Mouse (Mus musculus) heart, embryonic 16.5 days (tissue): Measurements from ENCODE around the gene Gm9044. TPM values are rescaled to one million over a fixed set of nuclear protein-coding genes. Genes with fewer than 3 reads are reported as not detected.
"Not testable (repeated sequence)": the region's sequence is repeated elsewhere in the genome, so short reads cannot be mapped to it uniquely, and the experiment has no call there.

Source experiments
- ATAC-seq: fragments of 200-750 bp; cut with Nextera tagmentation; replicated peaks from 2 replicates; pipeline ENCODE4 v1.8.0; 2017; ENCODE audit warnings: moderate number of reproducible peaks; ENCODE audit not compliant: insufficient read depth, low FRiP score; ENCODE audit errors: extremely low read depth
- H3K27ac ChIP-seq: fragments of 300-500 bp; sonication (generic); 2 replicates; pipeline ENCODE4 v1.5.1; 2014; ENCODE audit warnings: mild to moderate bottlenecking, low read length, control low read depth, moderate library complexity
- H3K27me3 ChIP-seq: fragments of 300-500 bp; sonication (generic); 2 replicates; pipeline ENCODE4 v1.6.1; 2014; ENCODE audit warnings: low read length, mixed read lengths; ENCODE audit not compliant: control insufficient read depth, insufficient read depth
- H3K36me3 ChIP-seq: fragments of 300-500 bp; sonication (generic); 2 replicates; pipeline ENCODE4 v1.6.1; 2014; ENCODE audit not compliant: control insufficient read depth, insufficient read depth
- H3K4me1 ChIP-seq: fragments of 300-500 bp; sonication (generic); 2 replicates; pipeline ENCODE4 v1.6.1; 2014; ENCODE audit warnings: low read length, mixed read lengths; ENCODE audit not compliant: control insufficient read depth, insufficient read depth
- H3K4me2 ChIP-seq: fragments of 300-500 bp; sonication (generic); 2 replicates; pipeline ENCODE4 v1.6.1; 2014; ENCODE audit warnings: low read depth, mild to moderate bottlenecking, control low read depth, low read length
- H3K4me3 ChIP-seq: fragments of 300-500 bp; sonication (generic); 2 replicates; pipeline ENCODE4 v1.5.1; 2014; ENCODE audit warnings: mild to moderate bottlenecking, control low read depth, low read length
- H3K9ac ChIP-seq: fragments of 300-500 bp; sonication (generic); 2 replicates; pipeline ENCODE4 v1.6.1; 2014; ENCODE audit warnings: low read length, control low read depth
- H3K9me3 ChIP-seq: fragments of 300-500 bp; sonication (generic); replicated peaks from 2 replicates; pipeline ENCODE4 v1.6.1; 2016; ENCODE audit warnings: low read length; ENCODE audit not compliant: control insufficient read depth
- WGBS: fragments of 180-500 bp; shearing (Covaris S2); extraction: QIAGEN DNeasy Blood & Tissue Kit; methylation state at CpG from one replicate; pipeline ENCODE4 v1.1.7; 2014; 5-methylcytosine and 5-hydroxymethylcytosine counted together
- polyA plus RNA-seq: library from polyadenylated mRNA; unstranded; fragments of >200 nt; fragmentation: Nextera tagmentation; extraction: Ambion mirVana; gene quantifications from 2 replicates; pipeline ENCODE4 v1.2.1, GENCODE M21; 2015

Gene Gm9044
- not detected in 2 replicates for polyA plus RNA-seq

GRCm38 (mm10) chr10:118332308-118332707, at the start of gene Gm9044:
Gene Gm9044, minus strand, starts transcription at chr10:118332408.
- H3K4me2 ChIP-seq, H3K4me1 ChIP-seq, H3K9me3 ChIP-seq, H3K27ac ChIP-seq, H3K4me3 ChIP-seq, ATAC-seq, H3K36me3 ChIP-seq, H3K27me3 ChIP-seq, H3K9ac ChIP-seq: not testable (repeated sequence)
- no CpG with 5 or more reads among the region's 14 CpGs for WGBS

DNA sequence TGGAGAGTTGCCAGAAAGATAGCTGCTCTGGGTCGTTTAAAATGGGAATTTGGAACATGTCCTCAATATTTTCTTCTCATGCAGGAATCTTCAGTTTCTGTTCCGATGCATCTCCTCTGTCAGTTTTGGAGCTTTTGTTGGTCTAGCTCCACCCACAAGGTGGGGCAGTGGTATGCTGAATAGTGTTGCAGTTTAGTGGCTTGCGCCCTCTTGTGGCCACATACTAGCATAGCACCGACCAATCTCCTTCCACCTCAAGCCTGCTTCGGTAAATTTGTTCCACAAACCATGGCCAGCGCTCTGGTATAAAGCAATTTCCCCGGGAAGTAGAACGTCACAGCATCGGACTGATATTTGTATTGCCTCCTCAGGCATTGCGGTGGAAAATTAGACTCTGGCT, 38.2 kb upstream of the Gm9044 start:
- Histone ChIP-seq H3K9ac (no peak overlapping the region), H3K27me3 (no peaks in the 10 kb centered on the region), H3K4me1 (no peaks in the 10 kb centered on the region), H3K4me2 (peak overlapping the region; percentile 51), H3K4me3 (peak overlapping the region; percentile 19; the same call in 1 of the 2 replicates), H3K27ac (no peak overlapping the region), H3K36me3 (no peaks in the 10 kb centered on the region), H3K9me3 (no peaks in the 10 kb centered on the region)
- peak; percentile 65; the same call in 1 of the 2 replicates for ATAC-seq
- WGBS: 6% methylated on average over 10 of the region's 10 CpGs

- WGBS: 87% methylated on average over 9 of the region's 9 CpGs
- H3K4me1 ChIP-seq: no peaks in the 10 kb centered on the region
- H3K27me3 ChIP-seq: no peaks in the 10 kb centered on the region
- H3K36me3 ChIP-seq: no peaks in the 10 kb centered on the region
- no peak overlapping the region for H3K27ac ChIP-seq
- no peak overlapping the region for H3K4me2 ChIP-seq
- no peak overlapping the region for H3K4me3 ChIP-seq
- no peak overlapping the region for H3K9ac ChIP-seq
- ATAC-seq: no peak
- H3K9me3 ChIP-seq: no peaks in the 10 kb centered on the region
Observed at GRCm38 (mm10) chr10:118369518-118369917, 37.3 kb upstream of the Gm9044 start.

DNA sequence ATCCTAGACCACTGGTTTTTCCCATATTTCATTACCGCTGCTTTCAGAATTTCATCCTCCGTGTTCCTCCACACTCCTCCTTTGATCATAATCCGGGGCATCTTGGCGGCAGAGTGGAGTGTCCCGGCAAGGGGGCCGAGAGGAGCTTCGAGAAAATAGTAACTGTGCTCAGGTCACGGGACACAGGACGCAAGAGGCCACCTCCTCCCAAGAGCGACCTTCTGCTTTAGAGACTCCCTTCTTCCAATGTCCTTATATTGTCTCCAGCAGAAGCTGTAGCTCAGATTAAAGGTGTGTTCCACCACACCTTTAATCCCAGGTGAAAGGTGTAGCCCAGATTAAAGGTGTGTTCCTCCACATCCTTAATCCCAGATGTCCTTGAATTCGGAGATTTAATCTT, 21.8 kb upstream of the Gm9044 start, which contains the start of gene Gm9049:
Gm9049 (minus strand) TSS at position 101 of the 400 bp plus-strand sequence.
- not testable (repeated sequence) for H3K4me3 ChIP-seq

GRCm38 (mm10) chr10:118348579-118348978, 16.4 kb upstream of the Gm9044 start, which contains the start of gene Gm9048:
Gene Gm9048, minus strand, starts transcription at chr10:118348679.
- H3K9me3 ChIP-seq, H3K4me1 ChIP-seq, ATAC-seq, H3K4me2 ChIP-seq, H3K4me3 ChIP-seq, H3K27ac ChIP-seq, H3K9ac ChIP-seq, H3K27me3 ChIP-seq, H3K36me3 ChIP-seq: not testable (repeated sequence)
- WGBS: 100% methylated on average over 1 of the region's 14 CpGs

More for the DNA sequence above, 21.8 kb upstream of the Gm9044 start, which contains the start of gene Gm9049:
- not testable (repeated sequence) for H3K9ac ChIP-seq, H3K4me2 ChIP-seq, H3K4me1 ChIP-seq, H3K27ac ChIP-seq, H3K36me3 ChIP-seq, ATAC-seq, H3K27me3 ChIP-seq, H3K9me3 ChIP-seq
- WGBS: 64% methylated on average over 1 of the region's 11 CpGs

DNA sequence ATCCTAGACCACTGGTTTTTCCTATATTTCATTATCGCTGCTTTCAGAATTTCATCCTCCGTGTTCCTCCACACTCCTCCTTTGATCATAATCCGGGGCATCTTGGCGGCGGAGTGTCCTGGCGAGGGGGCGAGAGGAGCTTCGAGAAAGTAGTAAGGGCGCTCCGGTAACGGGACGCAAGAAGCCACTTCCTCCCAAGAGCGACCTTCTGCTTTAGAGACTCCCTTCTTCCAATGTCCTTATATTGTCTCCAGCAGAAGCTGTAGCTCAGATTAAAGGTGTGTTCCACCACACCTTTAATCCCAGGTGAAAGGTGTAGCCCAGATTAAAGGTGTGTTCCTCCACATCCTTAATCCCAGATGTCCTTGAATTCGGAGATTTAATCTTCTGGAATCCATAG, 10.9 kb upstream of the Gm9044 start, which contains the start of gene Gm9046:
Gm9046 (minus strand) TSS at position 101 of the 400 bp plus-strand sequence.
- not testable (repeated sequence) for H3K4me3 ChIP-seq, H3K36me3 ChIP-seq, H3K27ac ChIP-seq, H3K4me1 ChIP-seq, H3K4me2 ChIP-seq, H3K27me3 ChIP-seq, H3K9me3 ChIP-seq, H3K9ac ChIP-seq, ATAC-seq
- no CpG with 5 or more reads among the region's 14 CpGs for WGBS

DNA sequence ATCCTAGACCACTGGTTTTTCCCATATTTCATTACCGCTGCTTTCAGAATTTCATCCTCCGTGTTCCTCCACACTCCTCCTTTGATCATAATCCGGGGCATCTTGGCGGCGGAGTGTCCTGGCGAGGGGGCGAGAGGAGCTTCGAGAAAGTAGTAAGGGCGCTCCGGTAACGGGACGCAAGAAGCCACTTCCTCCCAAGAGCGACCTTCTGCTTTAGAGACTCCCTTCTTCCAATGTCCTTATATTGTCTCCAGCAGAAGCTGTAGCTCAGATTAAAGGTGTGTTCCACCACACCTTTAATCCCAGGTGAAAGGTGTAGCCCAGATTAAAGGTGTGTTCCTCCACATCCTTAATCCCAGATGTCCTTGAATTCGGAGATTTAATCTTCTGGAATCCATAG, 5.5 kb upstream of the Gm9044 start, which contains the start of gene Gm9045:
Gm9045 (minus strand) TSS at position 101 of the 400 bp plus-strand sequence.
- H3K9me3 ChIP-seq, H3K27me3 ChIP-seq, H3K36me3 ChIP-seq, ATAC-seq, H3K4me2 ChIP-seq, H3K4me1 ChIP-seq, H3K4me3 ChIP-seq, H3K27ac ChIP-seq, H3K9ac ChIP-seq: not testable (repeated sequence)
- WGBS: no CpG with 5 or more reads among the region's 14 CpGs

DNA sequence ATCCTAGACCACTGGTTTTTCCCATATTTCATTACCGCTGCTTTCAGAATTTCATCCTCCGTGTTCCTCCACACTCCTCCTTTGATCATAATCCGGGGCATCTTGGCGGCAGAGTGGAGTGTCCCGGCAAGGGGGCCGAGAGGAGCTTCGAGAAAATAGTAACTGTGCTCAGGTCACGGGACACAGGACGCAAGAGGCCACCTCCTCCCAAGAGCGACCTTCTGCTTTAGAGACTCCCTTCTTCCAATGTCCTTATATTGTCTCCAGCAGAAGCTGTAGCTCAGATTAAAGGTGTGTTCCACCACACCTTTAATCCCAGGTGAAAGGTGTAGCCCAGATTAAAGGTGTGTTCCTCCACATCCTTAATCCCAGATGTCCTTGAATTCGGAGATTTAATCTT, 5.3 kb downstream of the Gm9044 start, which contains the start of gene Gm9040:
Gm9040 (minus strand) TSS at position 101 of the 400 bp plus-strand sequence.
- H3K27ac ChIP-seq, H3K36me3 ChIP-seq, H3K27me3 ChIP-seq, H3K4me1 ChIP-seq, H3K9ac ChIP-seq, H3K9me3 ChIP-seq, ATAC-seq, H3K4me2 ChIP-seq, H3K4me3 ChIP-seq: not testable (repeated sequence)
- no CpG with 5 or more reads among the region's 11 CpGs for whole genome bisulfite sequencing

DNA sequence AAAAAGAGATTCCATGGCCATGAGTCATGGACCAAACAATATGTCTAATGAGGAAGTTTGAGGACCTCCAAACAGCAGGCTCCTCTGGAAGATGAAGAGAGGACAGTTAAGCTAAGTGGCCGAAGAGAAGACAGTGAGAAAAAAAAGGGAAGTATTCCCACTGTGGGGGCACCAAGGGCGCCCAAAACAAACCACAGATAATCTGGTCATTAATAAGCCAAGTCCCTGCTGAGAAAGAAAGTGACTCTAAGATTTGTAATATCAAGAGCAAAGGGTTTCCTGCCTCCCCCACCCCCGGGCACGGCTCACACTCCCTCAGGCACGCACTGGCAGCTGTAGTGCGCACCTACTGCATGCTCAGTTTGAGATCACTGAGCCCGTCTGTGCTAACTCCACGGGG, 13.2 kb downstream of the Gm9044 start:
- H3K4me3 ChIP-seq: no peak overlapping the region
- no peaks in the 10 kb centered on the region for H3K9me3 ChIP-seq
- no peak overlapping the region for H3K4me2 ChIP-seq
- ATAC-seq: no peak
- no peak overlapping the region for H3K9ac ChIP-seq
- H3K27me3 ChIP-seq: no peaks in the 10 kb centered on the region
- WGBS: 75% methylated on average over 8 of the region's 8 CpGs
- no peak overlapping the region for H3K27ac ChIP-seq
- no peaks in the 10 kb centered on the region for H3K4me1 ChIP-seq
- no peaks in the 10 kb centered on the region for H3K36me3 ChIP-seq
